Mouse (Mus musculus) CD4-positive helper T cell, adult 2 months (primary cell): ENCODE results near the gene Nos1ap.

ENCODE experiments used
- DNase-seq: peaks from one replicate; pipeline ENCODE4 v3.0.0-alpha.2; 2012; ENCODE audit warnings: low read depth, missing footprints, low spot score

Nos1ap gene

GRCm38 (mm10) chr1:170589219-170590040 is at the start of gene Nos1ap:
TSS of gene Nos1ap (minus strand) at chr1:170589861.
- peak; percentile 15 for DNase-seq

- DNase-seq = no peak
These were observed 49.3 kb upstream of the Nos1ap start for GRCm38 (mm10) chr1:170638941-170639340.

- no peak for DNase-seq
These were observed 43.2 kb upstream of the Nos1ap start for GRCm38 (mm10) chr1:170632856-170633255.

GRCm38 (mm10) chr1:170632385-170632784 is 42.7 kb upstream of the Nos1ap start:
- peak; percentile 54 for DNase-seq

- DNase-seq = no peak
These were observed 41.9 kb upstream of the Nos1ap start for GRCm38 (mm10) chr1:170631571-170631970.

GRCm38 (mm10) chr1:170630489-170630888 is 40.8 kb upstream of the Nos1ap start:
- no peak for DNase-seq

- no peak for DNase-seq
These were observed 33.8 kb upstream of the Nos1ap start for GRCm38 (mm10) chr1:170623432-170623831.

- no peak for DNase-seq
These were observed 33.3 kb upstream of the Nos1ap start for GRCm38 (mm10) chr1:170622934-170623333.

GRCm38 (mm10) chr1:170619686-170620374 is 30.2 kb upstream of the Nos1ap start:
- DNase-seq = no peak

GRCm38 (mm10) chr1:170612968-170613872 is 23.6 kb upstream of the Nos1ap start:
- DNase-seq = no peak

GRCm38 (mm10) chr1:170611631-170612030 is 22.0 kb upstream of the Nos1ap start:
- DNase-seq = no peak

GRCm38 (mm10) chr1:170610695-170611094 is 21.0 kb upstream of the Nos1ap start:
- no peak for DNase-seq

GRCm38 (mm10) chr1:170610289-170610688 is 20.6 kb upstream of the Nos1ap start:
- DNase-seq = no peak

GRCm38 (mm10) chr1:170609872-170610271 is 20.2 kb upstream of the Nos1ap start:
- no peak for DNase-seq

GRCm38 (mm10) chr1:170608461-170609071 is 18.9 kb upstream of the Nos1ap start:
- DNase-seq = no peak

GRCm38 (mm10) chr1:170607231-170607917 is 17.7 kb upstream of the Nos1ap start:
- no peak for DNase-seq

GRCm38 (mm10) chr1:170605228-170606001 is 15.8 kb upstream of the Nos1ap start:
- DNase-seq = no peak

GRCm38 (mm10) chr1:170594575-170594974 is 4.9 kb upstream of the Nos1ap start:
- DNase-seq = no peak

GRCm38 (mm10) chr1:170590531-170590930 is 870 bp upstream of the Nos1ap start:
- no peak for DNase-seq

GRCm38 (mm10) chr1:170590041-170590360 is 340 bp upstream of the Nos1ap start:
- no peak for DNase-seq
